Mouse (Mus musculus) midbrain, embryonic 14.5 days (tissue): Measurements from ENCODE around the gene Pdlim7. TPM values are rescaled to one million over a fixed set of nuclear protein-coding genes. Genes with fewer than 3 reads are reported as not detected.

Experiments used
- ATAC-seq: fragments of 200-750 bp; cut with Nextera tagmentation; 2 replicates; pipeline ENCODE4 v1.8.0; 2017; ENCODE audit warnings: moderate number of reproducible peaks, moderate library complexity; ENCODE audit not compliant: low FRiP score, low TSS enrichment
- DNase-seq: peaks from one replicate; pipeline ENCODE4 v3.0.0-alpha.2; 2015
- H3K27ac ChIP-seq: fragments of 300-500 bp; sonication (generic); replicated peaks from 2 replicates; pipeline ENCODE4 v1.5.1; 2014; ENCODE audit warnings: mild to moderate bottlenecking, low read depth, low read length, moderate library complexity
- H3K27me3 ChIP-seq: fragments of 300-500 bp; sonication (generic); 2 replicates; pipeline ENCODE4 v1.6.1; 2014; ENCODE audit warnings: low read length, control low read depth, mixed read lengths; ENCODE audit not compliant: control insufficient read depth, insufficient read depth
- H3K36me3 ChIP-seq: fragments of 300-500 bp; sonication (generic); 2 replicates; pipeline ENCODE4 v1.6.1; 2014; ENCODE audit warnings: low read length, control low read depth; ENCODE audit not compliant: control insufficient read depth, insufficient read depth
- H3K4me1 ChIP-seq: fragments of 300-500 bp; sonication (generic); 2 replicates; pipeline ENCODE4 v1.6.1; 2014; ENCODE audit warnings: mild to moderate bottlenecking, antibody characterized with exemption, low read length, control low read depth; ENCODE audit not compliant: control insufficient read depth, insufficient read depth
- H3K4me2 ChIP-seq: fragments of 300-500 bp; sonication (generic); 2 replicates; pipeline ENCODE4 v1.6.1; 2014; ENCODE audit warnings: mild to moderate bottlenecking, low read length, moderate library complexity
- H3K4me3 ChIP-seq: fragments of 300-500 bp; sonication (generic); replicated peaks from 2 replicates; pipeline ENCODE4 v1.5.1; 2014; ENCODE audit warnings: low read depth, low read length
- H3K9ac ChIP-seq: fragments of 300-500 bp; sonication (generic); replicated peaks from 2 replicates; pipeline ENCODE4 v1.6.1; 2014; ENCODE audit warnings: mild to moderate bottlenecking, low read length, moderate library complexity
- H3K9me3 ChIP-seq: fragments of 300-500 bp; sonication (generic); 2 replicates; pipeline ENCODE4 v1.6.1; 2016; ENCODE audit warnings: low read length, control low read depth, mixed read lengths; ENCODE audit not compliant: control insufficient read depth
- WGBS: fragments of 180-500 bp; shearing (Covaris S2); extraction: QIAGEN DNeasy Blood & Tissue Kit; methylation state at CpG from one replicate; pipeline ENCODE4 v1.1.7; 2014; 5-methylcytosine and 5-hydroxymethylcytosine counted together
- polyA plus RNA-seq: library from polyadenylated mRNA; unstranded; fragments of >200 nt; fragmentation: Nextera tagmentation; extraction: Ambion mirVana; gene quantifications from 2 replicates; pipeline ENCODE4 v1.2.1, GENCODE M21; 2014

The Pdlim7 gene
- polyA plus RNA-seq, 1 experiment from 2014 or later: 126 TPM

- peaks cover 57% of the 10 kb centered on the region for H3K36me3 ChIP-seq
- H3K4me1 ChIP-seq: peaks cover 12% of the 10 kb centered on the region
- DNase-seq (no peak), ATAC-seq (no peak)
- no peak overlapping the region for H3K27ac ChIP-seq
- H3K9ac ChIP-seq: no peak overlapping the region
- no peak overlapping the region for H3K4me2 ChIP-seq
- H3K4me3 ChIP-seq: no peak overlapping the region
- H3K9me3 ChIP-seq: no peaks in the 10 kb centered on the region
- WGBS: 86% methylated on average over 10 of the region's 10 CpGs
- H3K27me3 ChIP-seq: no peaks in the 10 kb centered on the region
Observed at GRCm38 (mm10) chr13:55500575-55500974, 12.9 kb downstream of the Pdlim7 start.

- no peak overlapping the region for H3K4me2 ChIP-seq
- ATAC-seq (no peak), DNase-seq (no peak)
- H3K9me3 ChIP-seq: no peaks in the 10 kb centered on the region
- H3K27me3 ChIP-seq: no peaks in the 10 kb centered on the region
- no peak overlapping the region for H3K27ac ChIP-seq
- H3K9ac ChIP-seq: no peak overlapping the region
- peaks cover 28% of the 10 kb centered on the region for H3K4me1 ChIP-seq
- 52% methylated on average over 11 of the region's 11 CpGs for WGBS
- no peak overlapping the region for H3K4me3 ChIP-seq
- peaks cover 40% of the 10 kb centered on the region for H3K36me3 ChIP-seq
Observed at GRCm38 (mm10) chr13:55498906-55499305, 14.6 kb downstream of the Pdlim7 start.

GRCm38 (mm10) chr13:55496661-55497060 is 16.8 kb downstream of the Pdlim7 start:
- no peak overlapping the region for H3K4me3 ChIP-seq
- peaks cover 22% of the 10 kb centered on the region for H3K36me3 ChIP-seq
- H3K9ac ChIP-seq: no peak overlapping the region
- no peak overlapping the region for H3K4me2 ChIP-seq
- 90% methylated on average over 6 of the region's 6 CpGs for WGBS
- no peak for DNase-seq
- H3K4me1 ChIP-seq: peaks cover 28% of the 10 kb centered on the region
- no peak for ATAC-seq
- H3K27ac ChIP-seq: 0 out of 2 replicates have a peak overlapping the region, but pooled peaks have one; percentile 64
- H3K9me3 ChIP-seq: no peaks in the 10 kb centered on the region
- H3K27me3 ChIP-seq: no peaks in the 10 kb centered on the region

DNA sequence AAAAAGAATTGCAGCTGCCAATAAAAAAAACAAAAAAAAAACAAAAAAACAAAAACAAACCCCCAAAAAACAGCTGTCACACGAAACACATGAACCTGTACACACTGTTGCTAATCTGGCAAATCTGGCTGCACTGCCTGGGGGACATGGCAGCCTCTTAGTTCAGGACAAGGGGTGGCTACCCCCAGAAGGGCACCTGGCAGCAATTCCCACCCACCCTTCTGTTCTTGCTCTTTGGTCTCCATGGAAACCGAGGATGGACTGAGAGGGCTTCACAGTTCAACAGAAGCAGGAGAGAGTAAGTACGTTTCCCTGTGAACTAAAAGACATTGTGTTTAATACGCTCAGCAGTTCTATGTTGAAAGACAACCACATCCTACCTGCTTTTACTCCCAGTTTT is 17.8 kb downstream of the Pdlim7 start:
- no peak for ATAC-seq
- Histone ChIP-seq H3K4me3 (no peak overlapping the region), H3K9me3 (no peaks in the 10 kb centered on the region), H3K27ac (peak overlapping the region; percentile 64; the same call in 1 of the 2 replicates), H3K4me1 (peaks cover 28% of the 10 kb centered on the region), H3K27me3 (no peaks in the 10 kb centered on the region), H3K36me3 (peaks cover 21% of the 10 kb centered on the region), H3K4me2 (0 out of 2 replicates have a peak overlapping the region, but pooled peaks have one; percentile 19), H3K9ac (0 out of 2 replicates have a peak overlapping the region, but pooled peaks have one; percentile 13)
- DNase-seq: peak; percentile 67
- WGBS: 6% methylated on average over 4 of the region's 4 CpGs

DNA sequence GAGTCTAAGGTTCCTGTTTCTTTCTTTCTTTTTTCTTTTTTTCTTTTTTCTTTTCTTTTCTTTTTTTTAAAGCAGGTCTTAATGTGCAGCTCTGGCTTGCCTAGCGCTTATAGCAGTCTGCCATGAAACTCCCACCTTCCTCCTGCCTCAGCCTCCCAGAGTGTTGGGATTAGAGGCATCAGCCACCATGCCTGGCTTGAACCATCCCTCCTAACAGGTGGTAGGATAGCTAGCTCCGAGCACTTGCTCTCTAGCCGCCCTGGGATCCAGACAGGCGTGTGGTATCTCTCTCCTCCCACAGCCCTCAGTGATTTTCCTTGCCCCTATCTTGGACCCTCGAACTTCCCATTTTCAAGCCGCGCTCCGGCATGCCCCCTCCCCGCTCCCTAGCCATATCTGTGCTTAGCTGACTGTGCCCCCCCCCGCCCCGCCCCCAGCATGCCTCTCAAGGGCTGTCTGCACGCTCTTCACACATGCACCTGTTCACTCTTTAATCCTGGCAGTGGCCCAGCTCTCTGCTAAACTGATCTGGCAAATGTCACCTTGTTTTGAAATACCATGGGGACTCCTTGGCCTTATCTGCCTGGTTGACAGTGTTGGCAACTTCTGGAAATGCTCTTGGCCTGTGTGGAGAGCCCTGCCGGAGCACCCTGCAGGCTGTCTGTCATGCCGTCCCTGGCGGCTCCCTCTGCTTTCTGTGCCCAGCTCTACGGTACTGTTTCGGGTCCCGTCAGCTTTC is 18.4 kb downstream of the Pdlim7 start:
- no peak overlapping the region; the same call in 1 of the 2 replicates for H3K9ac ChIP-seq

DNA sequence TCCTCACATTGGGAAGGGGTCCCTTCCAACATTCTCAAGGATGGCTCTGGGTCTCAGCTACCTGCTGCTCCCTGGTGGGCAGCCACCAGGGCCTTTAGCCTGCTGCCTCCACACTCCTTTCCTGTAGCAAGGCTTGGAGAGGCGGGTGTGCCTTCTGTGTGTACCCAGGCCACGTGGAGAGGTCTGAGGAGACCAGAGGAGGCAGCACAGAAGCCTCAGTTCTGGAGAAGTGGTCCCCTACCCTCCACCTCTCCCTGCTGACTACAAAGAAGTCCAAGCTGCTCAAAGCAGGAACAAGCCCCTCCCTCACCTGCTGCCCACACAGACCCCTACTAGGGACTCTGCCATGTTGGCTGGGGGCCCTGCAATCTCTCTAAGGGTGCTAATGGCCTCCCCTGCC is 19.2 kb downstream of the Pdlim7 start:
- Histone ChIP-seq H3K27ac (no peak overlapping the region), H3K4me1 (peaks cover 28% of the 10 kb centered on the region), H3K27me3 (no peaks in the 10 kb centered on the region), H3K36me3 (peaks cover 13% of the 10 kb centered on the region), H3K9me3 (no peaks in the 10 kb centered on the region), H3K4me3 (no peak overlapping the region), H3K4me2 (no peak overlapping the region), H3K9ac (no peak overlapping the region)
- 27% methylated on average over 2 of the region's 2 CpGs for WGBS
- ATAC-seq (no peak; the same call in 1 of the 2 replicates), DNase-seq (no peak)

More for the DNA sequence above, 18.4 kb downstream of the Pdlim7 start:
- Histone ChIP-seq H3K9me3 (no peaks in the 10 kb centered on the region), H3K27me3 (no peaks in the 10 kb centered on the region), H3K4me3 (no peak overlapping the region), H3K36me3 (peaks cover 18% of the 10 kb centered on the region), H3K27ac (peak overlapping the region; percentile 64), H3K4me2 (peak overlapping the region; percentile 10; the same call in 1 of the 2 replicates), H3K4me1 (peaks cover 28% of the 10 kb centered on the region)
- DNase-seq (peak; percentile 35), ATAC-seq (no peak)
- WGBS: 15% methylated on average over 18 of the region's 18 CpGs

- Histone ChIP-seq H3K4me3 (peak within 1 kb of the TSS; percentile 100), H3K36me3 (peaks cover 14% of the 10 kb centered on the region), H3K4me2 (peak within 1 kb of the TSS; percentile 100), H3K4me1 (peaks cover 38% of the 10 kb centered on the region), H3K9me3 (no peaks in the 10 kb centered on the region), H3K27ac (peak within 1 kb of the TSS; percentile 100), H3K27me3 (no peaks in the 10 kb centered on the region), H3K9ac (peak within 1 kb of the TSS; percentile 100)
- WGBS: under 1% methylated on average over 65 of the region's 83 CpGs
- DNase-seq: peak; percentile 92
- ATAC-seq: peak; percentile 80
Observed at GRCm38 (mm10) chr13:55487578-55488498, 25.6 kb downstream of the Pdlim7 start, which contains the start of gene Dbn1. Gene Dbn1 (minus strand): TSS chr13:55488111.

DNA sequence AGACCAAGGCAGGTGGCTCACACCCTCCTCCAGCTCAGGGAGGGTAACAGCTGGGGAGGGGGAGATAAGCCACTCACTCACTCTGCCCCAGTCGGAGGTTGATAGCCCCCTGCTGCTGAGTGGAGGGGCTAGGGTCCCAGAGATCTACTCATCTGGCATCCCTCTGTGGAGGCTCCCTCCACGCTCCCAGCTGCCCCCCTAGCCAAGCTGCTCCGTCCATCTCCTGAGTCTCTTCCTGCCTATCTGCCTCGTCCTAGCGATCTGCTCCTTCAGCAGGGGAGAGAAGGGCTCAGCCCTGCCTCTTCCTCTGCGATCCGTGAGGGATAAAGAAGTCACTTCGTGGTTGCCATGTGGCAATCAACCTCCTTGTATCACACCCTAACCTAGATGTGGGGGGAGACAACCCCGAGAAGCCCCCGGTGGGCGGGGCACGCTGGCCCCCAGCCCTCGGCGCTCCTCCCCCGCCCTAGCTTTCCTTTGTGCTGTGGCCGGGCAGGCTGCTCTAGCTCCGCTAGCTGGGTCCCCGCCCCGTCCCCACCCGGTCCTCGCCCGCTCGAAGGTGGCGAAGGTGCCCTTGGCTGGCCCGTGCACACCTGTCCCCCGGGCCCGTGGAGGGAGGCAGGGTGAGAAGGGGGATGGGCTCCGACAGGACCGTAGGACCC is 26.4 kb downstream of the Pdlim7 start:
- peak; percentile 83 for DNase-seq
- Histone ChIP-seq H3K4me2 (peak overlapping the region; percentile 100), H3K4me1 (peaks cover 44% of the 10 kb centered on the region), H3K9me3 (no peaks in the 10 kb centered on the region), H3K4me3 (peak overlapping the region; percentile 100), H3K27me3 (no peaks in the 10 kb centered on the region), H3K36me3 (peaks cover 22% of the 10 kb centered on the region), H3K27ac (peak overlapping the region; percentile 100), H3K9ac (peak overlapping the region; percentile 100)
- peak; percentile 48 for ATAC-seq
- WGBS: 0% methylated on average over 29 of the region's 29 CpGs
